Mouse (Mus musculus): ENCODE measurements around the gene Herc1. TPM values are rescaled to one million over a fixed set of nuclear protein-coding genes. Genes with fewer than 3 reads are reported as not detected.

Gene Herc1
- 39.4 and 39.8 TPM in 2 replicates for polyA plus RNA-seq (2015; fragmentation: Nextera tagmentation; extraction: Ambion mirVana)

DNA sequence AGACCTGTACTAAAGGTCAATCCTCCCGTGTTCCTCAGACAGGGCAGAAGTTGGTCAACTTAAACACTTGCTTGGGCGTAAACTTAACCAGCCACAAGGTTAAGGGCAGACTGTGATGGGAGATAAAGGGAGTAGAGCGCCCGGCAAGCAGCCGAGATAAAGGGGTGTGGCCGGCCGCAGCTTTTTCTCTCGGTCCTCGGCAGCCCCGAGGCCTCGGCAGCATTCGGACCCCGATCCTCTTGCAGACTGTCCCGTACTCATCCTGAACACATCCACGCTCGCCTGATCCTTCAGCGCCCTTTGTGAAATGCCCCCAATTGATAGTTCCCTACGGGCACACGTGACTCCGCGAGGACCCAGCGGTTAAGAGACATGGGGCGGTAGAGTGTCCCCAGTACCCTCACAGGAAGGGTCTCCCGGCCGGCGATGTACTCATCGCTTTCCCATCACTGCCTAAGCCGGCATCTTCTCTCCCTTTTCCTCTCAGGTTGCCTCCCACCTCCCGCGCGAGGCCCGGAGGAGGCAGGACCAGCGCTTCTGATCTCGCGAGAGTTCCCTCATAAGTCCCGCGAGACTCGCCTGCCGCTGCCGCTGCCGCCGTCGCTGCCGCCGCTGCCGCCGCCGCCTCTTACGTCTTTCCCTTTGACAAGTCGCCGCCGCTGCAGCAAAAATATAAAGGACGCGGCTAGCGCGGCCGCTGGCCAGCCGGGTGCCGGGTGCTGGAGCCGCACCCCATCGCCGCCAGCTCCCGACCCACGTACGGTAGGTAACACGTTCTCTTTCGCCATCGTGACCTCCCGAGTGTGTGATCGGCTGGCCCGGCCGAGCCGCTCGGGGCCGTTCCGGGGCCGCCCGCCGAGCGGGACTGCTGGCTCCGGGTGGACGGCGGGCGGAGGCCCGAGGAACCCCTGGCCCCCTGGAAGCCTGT, at the start of gene Herc1:
TSS of gene Herc1 (plus strand) at position 591 of the 928 bp plus-strand sequence.
- under 1% methylated on average over 85 of the region's 85 CpGs for WGBS
- Histone ChIP-seq H3K4me3 (ENCODE audit: low read length) (peak within 1 kb of the TSS; percentile 90), H3K27ac (ENCODE audit: low read depth, low read length) (peak within 1 kb of the TSS; percentile 98), H3K4me2 (ENCODE audit: low read length) (peak within 1 kb of the TSS; percentile 82), H3K27me3 (replicated peaks; ENCODE audit: control insufficient read depth, insufficient read depth, low read length) (no peaks in the 10 kb centered on the region), H3K9me3 (ENCODE audit: control insufficient read depth, low read length) (no peaks in the 10 kb centered on the region), H3K4me1 (ENCODE audit: control insufficient read depth, insufficient read depth, low read depth, low read length) (peaks cover 7% of the 10 kb centered on the region), H3K9ac (ENCODE audit: low read depth, low read length) (peak within 1 kb of the TSS; percentile 99), H3K36me3 (ENCODE audit: control insufficient read depth, insufficient read depth, low read length) (no peaks in the 10 kb centered on the region)
- peak; percentile 90 for ATAC-seq

DNA sequence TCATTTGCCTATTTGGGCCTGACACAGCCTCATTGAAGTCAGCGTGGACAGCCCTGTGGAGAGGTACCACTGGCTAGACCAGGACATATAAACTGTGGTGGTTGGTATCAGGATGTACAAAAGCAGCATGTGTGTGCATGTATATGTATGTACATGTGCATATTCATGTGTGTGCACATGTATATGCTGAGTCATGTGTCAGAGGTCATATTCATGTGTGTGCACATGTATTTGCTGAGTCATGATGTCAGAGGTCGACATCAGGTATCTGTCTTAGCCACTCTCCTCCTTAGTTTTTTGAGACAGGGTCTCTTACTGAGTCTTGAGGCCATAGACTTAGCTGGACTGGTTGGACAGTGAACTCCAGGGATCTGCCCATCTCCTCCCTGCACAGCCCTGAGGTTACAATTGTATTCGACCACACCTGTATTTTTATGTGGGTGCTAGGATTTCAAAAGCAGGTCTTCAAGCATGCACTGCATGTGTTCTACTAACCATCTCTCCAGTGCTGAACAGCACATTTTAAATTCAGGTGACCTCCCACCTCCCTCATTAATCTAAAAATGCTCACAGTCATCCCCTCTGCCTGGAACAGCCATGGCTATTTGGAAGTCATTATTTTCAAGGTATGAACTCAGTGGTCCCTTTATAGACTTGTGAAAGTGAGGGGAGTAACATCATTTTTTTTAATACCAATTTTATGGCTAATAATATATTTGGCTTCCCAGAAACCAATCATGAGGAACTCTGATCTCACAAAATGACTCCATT, 45.7 kb upstream of the Herc1 start:
- Histone ChIP-seq H3K36me3 (ENCODE audit: control insufficient read depth, insufficient read depth, low read length) (no peaks in the 10 kb centered on the region), H3K4me3 (ENCODE audit: low read length) (no peak overlapping the region), H3K27me3 (replicated peaks; ENCODE audit: control insufficient read depth, insufficient read depth, low read length) (no peaks in the 10 kb centered on the region), H3K4me1 (ENCODE audit: control insufficient read depth, insufficient read depth, low read depth, low read length) (peaks cover 12% of the 10 kb centered on the region), H3K9me3 (ENCODE audit: control insufficient read depth, low read length) (no peaks in the 10 kb centered on the region), H3K4me2 (ENCODE audit: low read length) (no peak overlapping the region), H3K27ac (ENCODE audit: low read depth, low read length) (peak overlapping the region; percentile 44), H3K9ac (ENCODE audit: low read depth, low read length) (no peak overlapping the region)
- no peak for ATAC-seq
- 94% methylated on average over 3 of the region's 3 CpGs for WGBS

DNA sequence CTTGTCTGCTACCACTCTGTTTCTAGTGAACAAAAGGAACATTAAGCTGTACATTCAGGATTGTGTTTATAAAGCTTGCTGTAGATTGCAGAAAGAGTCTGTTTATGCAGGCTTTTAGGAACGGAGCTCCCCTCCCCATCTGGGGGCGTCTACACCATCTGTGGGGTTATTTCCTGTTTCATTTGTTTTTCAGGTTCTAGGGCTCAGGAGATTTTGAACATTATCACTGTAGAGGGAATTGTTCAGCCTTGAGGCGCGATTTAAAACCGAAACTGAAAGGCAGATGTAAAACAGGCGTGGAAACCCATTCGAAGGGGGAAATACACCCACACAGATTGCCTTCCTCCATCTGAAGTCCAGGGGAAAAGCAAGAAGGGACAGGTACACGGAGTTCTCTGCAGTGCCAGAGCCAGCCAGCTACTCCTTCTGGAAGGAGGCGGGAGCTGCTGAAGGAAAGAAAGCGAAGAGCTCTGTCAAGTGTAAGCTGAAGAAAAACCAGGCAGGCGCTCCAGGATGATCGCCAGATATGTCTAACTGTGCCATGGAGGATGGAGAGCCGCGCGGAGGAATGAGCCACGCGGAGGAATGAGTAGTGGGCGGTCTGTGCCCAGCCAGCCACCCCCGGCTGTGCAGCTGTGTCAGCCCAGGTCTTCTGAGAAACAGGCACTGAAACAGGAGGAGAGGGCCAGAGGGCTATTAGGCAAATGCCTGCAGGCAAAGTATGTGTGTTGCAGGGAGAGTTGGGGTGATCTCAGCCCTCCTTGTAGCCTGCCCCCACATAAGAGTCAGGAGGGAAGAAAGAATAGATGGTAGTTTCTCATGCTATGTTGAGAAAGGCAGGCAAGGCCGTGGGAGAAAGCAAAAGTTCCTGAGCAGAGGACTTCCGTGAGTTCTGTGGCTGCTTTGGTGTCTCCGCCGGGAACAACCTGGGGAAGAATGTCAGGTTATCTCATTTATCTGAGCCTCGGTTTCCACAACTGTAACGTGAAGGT, 44.8 kb upstream of the Herc1 start:
- peak; percentile 74 for ATAC-seq
- Histone ChIP-seq H3K4me2 (ENCODE audit: low read length) (peak overlapping the region; percentile 55), H3K27me3 (replicated peaks; ENCODE audit: control insufficient read depth, insufficient read depth, low read length) (no peaks in the 10 kb centered on the region), H3K9ac (ENCODE audit: low read depth, low read length) (peak overlapping the region; percentile 53), H3K27ac (ENCODE audit: low read depth, low read length) (peak overlapping the region; percentile 85), H3K9me3 (ENCODE audit: control insufficient read depth, low read length) (no peaks in the 10 kb centered on the region), H3K36me3 (ENCODE audit: control insufficient read depth, insufficient read depth, low read length) (no peaks in the 10 kb centered on the region), H3K4me1 (ENCODE audit: control insufficient read depth, insufficient read depth, low read depth, low read length) (peaks cover 12% of the 10 kb centered on the region), H3K4me3 (ENCODE audit: low read length) (peak overlapping the region; percentile 26)
- WGBS = 33% methylated on average over 25 of the region's 25 CpGs

DNA sequence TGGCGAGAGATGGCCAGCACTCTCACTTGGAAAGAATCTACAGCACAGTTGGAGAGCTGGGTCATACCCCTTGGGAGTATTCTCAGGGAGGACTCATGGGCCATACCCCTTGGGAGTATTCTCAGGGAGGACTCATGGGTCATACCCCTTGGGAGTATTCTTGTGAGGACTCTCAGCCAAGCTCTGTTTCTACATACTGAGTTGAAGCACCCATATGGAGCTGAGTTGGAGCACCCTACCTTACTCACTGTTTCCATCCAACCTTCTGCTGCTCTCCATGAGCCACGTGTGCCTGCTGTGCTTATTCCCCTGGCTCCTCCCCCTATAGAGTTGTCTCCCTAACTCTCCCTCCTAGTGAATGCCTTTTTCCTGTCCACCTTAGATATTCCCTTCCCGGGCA, 43.8 kb upstream of the Herc1 start:
- Histone ChIP-seq H3K4me3 (ENCODE audit: low read length) (no peak overlapping the region), H3K36me3 (ENCODE audit: control insufficient read depth, insufficient read depth, low read length) (no peaks in the 10 kb centered on the region), H3K27me3 (replicated peaks; ENCODE audit: control insufficient read depth, insufficient read depth, low read length) (no peaks in the 10 kb centered on the region), H3K27ac (ENCODE audit: low read depth, low read length) (no peak overlapping the region), H3K4me2 (ENCODE audit: low read length) (no peak overlapping the region), H3K4me1 (ENCODE audit: control insufficient read depth, insufficient read depth, low read depth, low read length) (peaks cover 12% of the 10 kb centered on the region), H3K9me3 (ENCODE audit: control insufficient read depth, low read length) (no peaks in the 10 kb centered on the region), H3K9ac (ENCODE audit: low read depth, low read length) (no peak overlapping the region)
- ATAC-seq = no peak
- 81% methylated on average over 3 of the region's 3 CpGs for WGBS

DNA sequence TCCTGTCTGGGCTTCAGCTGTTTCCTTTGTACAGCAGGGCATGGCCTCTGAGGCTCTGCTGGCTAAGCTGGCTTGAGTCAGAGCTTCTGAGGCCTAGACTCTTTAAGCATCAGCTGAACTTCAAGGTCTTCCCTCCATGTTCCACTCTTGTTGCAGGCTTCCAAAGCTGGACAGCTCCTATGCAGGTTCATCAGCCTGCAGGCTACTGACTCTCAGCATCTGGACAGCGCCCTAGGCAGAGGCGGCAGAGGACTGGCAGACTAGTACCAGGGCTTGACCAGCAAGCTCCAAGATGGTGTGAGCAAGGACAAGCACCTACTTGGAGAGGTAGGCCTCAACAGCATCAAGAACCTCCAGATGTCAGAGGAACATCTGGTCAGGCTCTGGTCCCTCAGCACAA, 42.9 kb upstream of the Herc1 start:
- Histone ChIP-seq H3K4me2 (ENCODE audit: low read length) (no peak overlapping the region), H3K4me1 (ENCODE audit: control insufficient read depth, insufficient read depth, low read depth, low read length) (peaks cover 12% of the 10 kb centered on the region), H3K27ac (ENCODE audit: low read depth, low read length) (no peak overlapping the region), H3K4me3 (ENCODE audit: low read length) (no peak overlapping the region), H3K27me3 (replicated peaks; ENCODE audit: control insufficient read depth, insufficient read depth, low read length) (no peaks in the 10 kb centered on the region), H3K36me3 (ENCODE audit: control insufficient read depth, insufficient read depth, low read length) (no peaks in the 10 kb centered on the region), H3K9me3 (ENCODE audit: control insufficient read depth, low read length) (no peaks in the 10 kb centered on the region), H3K9ac (ENCODE audit: low read depth, low read length) (no peak overlapping the region)
- ATAC-seq = no peak
- 58% methylated on average over 2 of the region's 2 CpGs for WGBS

DNA sequence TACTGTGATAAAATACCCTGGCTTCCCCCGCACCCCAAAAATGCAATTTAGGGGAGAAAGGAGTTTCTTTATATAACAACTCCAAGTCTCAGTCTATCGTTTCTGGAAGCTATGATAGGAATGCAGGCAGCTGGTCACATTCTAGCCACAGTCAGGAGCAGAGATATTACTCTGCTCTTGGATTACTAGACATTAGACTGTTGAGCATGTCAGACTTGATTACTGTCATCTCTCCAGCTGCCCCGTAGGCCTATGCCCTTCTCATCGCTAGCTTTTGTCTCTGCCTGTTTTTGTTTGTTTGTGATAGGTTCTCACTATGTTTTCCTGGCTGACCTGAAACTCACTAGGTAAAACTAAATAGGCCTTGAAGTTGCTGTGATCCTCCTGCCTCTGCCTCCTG, 41.5 kb upstream of the Herc1 start:
- Histone ChIP-seq H3K9me3 (ENCODE audit: control insufficient read depth, low read length) (no peaks in the 10 kb centered on the region), H3K27ac (ENCODE audit: low read depth, low read length) (no peak overlapping the region), H3K4me3 (ENCODE audit: low read length) (no peak overlapping the region), H3K4me2 (ENCODE audit: low read length) (no peak overlapping the region), H3K27me3 (replicated peaks; ENCODE audit: control insufficient read depth, insufficient read depth, low read length) (no peaks in the 10 kb centered on the region), H3K9ac (ENCODE audit: low read depth, low read length) (no peak overlapping the region), H3K4me1 (ENCODE audit: control insufficient read depth, insufficient read depth, low read depth, low read length) (peaks cover 12% of the 10 kb centered on the region), H3K36me3 (ENCODE audit: control insufficient read depth, insufficient read depth, low read length) (no peaks in the 10 kb centered on the region)
- WGBS = 81% methylated on average over 4 of the region's 4 CpGs
- ATAC-seq = no peak

DNA sequence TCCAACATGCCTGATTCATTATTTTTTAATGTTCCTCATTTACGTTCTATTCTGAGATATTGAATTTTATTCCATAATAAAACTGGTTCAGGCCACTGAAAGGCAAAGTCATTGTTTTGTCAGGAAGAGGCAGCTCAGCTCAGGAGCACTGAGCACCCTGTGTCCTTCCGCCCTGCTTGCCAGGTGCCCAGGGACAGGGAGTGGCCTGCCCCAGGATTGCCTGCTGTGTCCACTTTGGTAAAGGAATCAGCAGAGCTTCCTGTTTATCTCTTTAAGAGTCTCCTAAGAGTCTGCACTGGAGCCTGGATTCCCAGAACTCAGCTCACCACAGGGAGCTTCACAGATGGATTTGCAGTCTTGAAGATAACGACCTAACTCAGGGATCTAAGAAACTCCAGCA, 38.8 kb upstream of the Herc1 start:
- Histone ChIP-seq H3K27me3 (replicated peaks; ENCODE audit: control insufficient read depth, insufficient read depth, low read length) (no peaks in the 10 kb centered on the region), H3K4me2 (ENCODE audit: low read length) (no peak overlapping the region), H3K36me3 (ENCODE audit: control insufficient read depth, insufficient read depth, low read length) (no peaks in the 10 kb centered on the region), H3K4me3 (ENCODE audit: low read length) (no peak overlapping the region), H3K9ac (ENCODE audit: low read depth, low read length) (no peak overlapping the region), H3K4me1 (ENCODE audit: control insufficient read depth, insufficient read depth, low read depth, low read length) (no peaks in the 10 kb centered on the region), H3K27ac (ENCODE audit: low read depth, low read length) (no peak overlapping the region), H3K9me3 (ENCODE audit: control insufficient read depth, low read length) (no peaks in the 10 kb centered on the region)
- 50% methylated on average over 3 of the region's 3 CpGs for WGBS
- ATAC-seq = no peak

DNA sequence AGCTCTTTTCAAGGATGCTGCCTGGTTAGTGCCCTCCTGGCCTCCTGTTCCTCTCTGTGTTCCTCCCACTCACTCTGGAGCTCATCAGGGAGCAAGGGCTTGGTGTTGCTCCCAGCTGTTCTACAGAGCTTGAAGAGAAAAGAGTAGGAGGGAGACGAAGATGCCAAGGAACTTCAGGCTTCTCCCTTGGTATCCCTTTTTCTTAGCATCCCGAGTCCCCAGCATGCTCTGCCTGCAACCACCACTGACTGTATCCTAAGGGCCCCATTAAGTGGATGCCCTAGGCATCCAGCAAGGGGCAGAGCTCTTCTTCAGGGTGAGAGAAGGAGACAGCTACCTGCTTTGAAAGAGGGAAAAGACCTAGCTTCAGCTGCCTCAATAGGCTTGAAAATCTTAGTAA, 33.6 kb upstream of the Herc1 start:
- 69% methylated on average over 2 of the region's 2 CpGs for WGBS
- Histone ChIP-seq H3K4me2 (ENCODE audit: low read length) (no peak overlapping the region), H3K36me3 (ENCODE audit: control insufficient read depth, insufficient read depth, low read length) (no peaks in the 10 kb centered on the region), H3K27ac (ENCODE audit: low read depth, low read length) (no peak overlapping the region), H3K9ac (ENCODE audit: low read depth, low read length) (no peak overlapping the region), H3K27me3 (replicated peaks; ENCODE audit: control insufficient read depth, insufficient read depth, low read length) (no peaks in the 10 kb centered on the region), H3K4me3 (ENCODE audit: low read length) (no peak overlapping the region), H3K4me1 (ENCODE audit: control insufficient read depth, insufficient read depth, low read depth, low read length) (no peaks in the 10 kb centered on the region), H3K9me3 (ENCODE audit: control insufficient read depth, low read length) (no peaks in the 10 kb centered on the region)
- ATAC-seq = no peak

All from hindbrain, embryonic 16.5 days (tissue).